ENCODE assay signal across 16 mouse cellular contexts in genomic region chr11:75972188-75972587, GRCm38 (mm10). TPM values are rescaled to one million over a fixed set of nuclear protein-coding genes. Genes with fewer than 3 reads are reported as not detected.
DNase-seq lines count a peak whose midpoint lies in the region; ATAC-seq lines count a peak whose summit lies in the region.
"Had no signal": no experiment of that assay in that cellular context is flagged by ENCODE, and none has a peak within 500 bp of the region (broad histone marks: within the 10 kb centered on the region; RNA-seq: fewer than 3 reads in every experiment).

No protein-coding gene starts in this region.

- ATAC-seq in midbrain, embryonic 11.5 days (ENCODE audit: low FRiP score): no peak
- ATAC-seq: forebrain, embryonic 13.5 days; forebrain, embryonic 15.5 days; forebrain, postnatal 0 days had no signal

- no peaks in the 10 kb centered on the region; the same call in 1 of the 2 replicates for H3K9me3 ChIP-seq in midbrain, embryonic 11.5 days (ENCODE audit: control insufficient read depth, low read length)
- no peaks in the 10 kb centered on the region for H3K9me3 ChIP-seq in midbrain, embryonic 10.5 days (replicated peaks)
- H3K9me3 ChIP-seq: embryonic facial prominence, embryonic 10.5 days; embryonic facial prominence, embryonic 12.5 days; forebrain, embryonic 13.5 days; forebrain, embryonic 15.5 days had no signal

- H3K9ac ChIP-seq in midbrain, embryonic 11.5 days (ENCODE audit: low read length): no peak overlapping the region
- H3K9ac ChIP-seq: embryonic facial prominence, embryonic 12.5 days; forebrain, embryonic 13.5 days; forebrain, embryonic 15.5 days; forebrain, postnatal 0 days had no signal

- H3K4me2 ChIP-seq in midbrain, embryonic 11.5 days: no peak overlapping the region
- H3K4me2 ChIP-seq: embryonic facial prominence, embryonic 12.5 days; forebrain, embryonic 13.5 days; forebrain, embryonic 15.5 days had no signal

- no peak overlapping the region for H3K27ac ChIP-seq in midbrain, embryonic 11.5 days (ENCODE audit: low read depth, low read length)
- no peak overlapping the region for H3K27ac ChIP-seq in midbrain, embryonic 10.5 days (replicated peaks)
- H3K27ac ChIP-seq: embryonic facial prominence, embryonic 10.5 days; embryonic facial prominence, embryonic 12.5 days; forebrain, embryonic 13.5 days; forebrain, embryonic 15.5 days had no signal

- DNase-seq in layer of hippocampus, adult 9-11 months: peak; percentile 38
- no peak for DNase-seq in layer of hippocampus, adult 9-10 months (ENCODE audit: low spot score)
- DNase-seq in midbrain, embryonic 11.5 days (ENCODE audit: low spot score, missing footprints): peak; percentile 62
- DNase-seq in midbrain, embryonic 10.5 days (ENCODE audit: low spot score): no peak
- DNase-seq in right cerebral cortex, postnatal 25 days: no peak
- DNase-seq: adrenal gland, adult 2 months; adrenal gland, postnatal 10 days; adrenal gland, postnatal 25 days; cerebellum, adult 11-12 months; cerebellum, adult 9-10 months; forebrain, postnatal 0 days had no signal

- H3K4me3 ChIP-seq in midbrain, embryonic 11.5 days (ENCODE audit: low read depth, low read length): no peak overlapping the region
- no peak overlapping the region for H3K4me3 ChIP-seq in midbrain, embryonic 10.5 days
- H3K4me3 ChIP-seq: embryonic facial prominence, embryonic 10.5 days; embryonic facial prominence, embryonic 12.5 days; forebrain, embryonic 13.5 days; forebrain, embryonic 15.5 days had no signal

- H3K4me1 ChIP-seq in midbrain, embryonic 11.5 days (ENCODE audit: control insufficient read depth, insufficient read depth, low read length): no peaks in the 10 kb centered on the region
- peaks cover 12% of the 10 kb centered on the region for H3K4me1 ChIP-seq in midbrain, embryonic 10.5 days

- H3K36me3 ChIP-seq in midbrain, embryonic 11.5 days (ENCODE audit: control insufficient read depth, insufficient read depth, low read length): no peaks in the 10 kb centered on the region
- H3K36me3 ChIP-seq in midbrain, embryonic 10.5 days: no peaks in the 10 kb centered on the region
- H3K36me3 ChIP-seq: embryonic facial prominence, embryonic 10.5 days; embryonic facial prominence, embryonic 12.5 days; forebrain, embryonic 15.5 days had no signal

- H3K27me3 ChIP-seq in midbrain, embryonic 11.5 days (ENCODE audit: control insufficient read depth, insufficient read depth, low read length): peaks cover 5% of the 10 kb centered on the region; the same call in 1 of the 2 replicates
- peaks cover 38% of the 10 kb centered on the region for H3K27me3 ChIP-seq in midbrain, embryonic 10.5 days (ENCODE audit: low read depth, poor library complexity, severe bottlenecking)
- H3K27me3 ChIP-seq: forebrain, embryonic 15.5 days had no signal

- WGBS in midbrain, embryonic 11.5 days: 89% methylated on average over 3 of the region's 3 CpGs
- 92% methylated on average over 3 of the region's 3 CpGs for WGBS in midbrain, embryonic 10.5 days

RNA-seq across cellular contexts. Expression of gene 1700016K19Rik, which starts 27.5 kb away (rescaled TPM):
- polyA plus RNA-seq in midbrain, embryonic 11.5 days (2014; fragmentation: Nextera tagmentation; extraction: Ambion mirVana): 0.23 TPM in 1 of 2 replicates, not detected in the other
- polyA plus RNA-seq in midbrain, embryonic 10.5 days (2016; fragmentation: Nextera tagmentation; extraction: Ambion mirVana): 0.12 TPM in 1 of 2 replicates, not detected in the other
- polyA plus RNA-seq: adrenal gland, adult 2 months; C2C12 had no signal

RNA-seq across cellular contexts. Expression of gene Rph3al, which starts 34.0 kb away (rescaled TPM):
- polyA plus RNA-seq in midbrain, embryonic 11.5 days (2014; fragmentation: Nextera tagmentation; extraction: Ambion mirVana): 0.66 and 1.1 TPM in 2 replicates
- 1.1 TPM in 2 replicates for polyA plus RNA-seq in midbrain, embryonic 10.5 days (2016; fragmentation: Nextera tagmentation; extraction: Ambion mirVana)

RNA-seq across cellular contexts. Expression of gene Rflnb, which starts 55.4 kb away (rescaled TPM):
- polyA plus RNA-seq in midbrain, embryonic 11.5 days (2014; fragmentation: Nextera tagmentation; extraction: Ambion mirVana): 13.4 and 13.9 TPM in 2 replicates
- polyA plus RNA-seq in midbrain, embryonic 10.5 days (2016; fragmentation: Nextera tagmentation; extraction: Ambion mirVana): 14.9 and 16.5 TPM in 2 replicates

Comparison
In these comparisons a context has a peak if more than half of its experiments do, and no peak if none do; other contexts are left out.
1. DNase-seq: peak in layer of hippocampus, adult 9-11 months (single experiment) and midbrain, embryonic 11.5 days (single experiment); none in layer of hippocampus, adult 9-10 months (single experiment), midbrain, embryonic 10.5 days (single experiment) and right cerebral cortex, postnatal 25 days (single experiment).